Mouse (Mus musculus) left cerebral cortex, postnatal 14 days (tissue): ENCODE data around the gene Kdm6b. TPM values are rescaled to one million over a fixed set of nuclear protein-coding genes. Genes with fewer than 3 reads are reported as not detected.

Experiments used
- DNase-seq, 2 experiments: peaks; one replicate each; pipeline ENCODE4 v3.0.0; 2021 to 2022; ENCODE audit warnings: low spot score in 2 of 2, mixed read lengths in 1 of 2
- intact Hi-C: fragments of 180-260 bp; cut with DNase I; formaldehyde crosslinking; loops from one replicate; pipeline ENCODE4 v1.15.1; 2025
- total RNA-seq, 2 experiments: library from RNA; stranded (reverse); gene quantifications; 2 replicates each; pipeline ENCODE4 v1.2.3; 2021

Kdm6b gene
- total RNA-seq, 2 experiments from 2014 or later: 33.0 to 33.3 TPM

DNA sequence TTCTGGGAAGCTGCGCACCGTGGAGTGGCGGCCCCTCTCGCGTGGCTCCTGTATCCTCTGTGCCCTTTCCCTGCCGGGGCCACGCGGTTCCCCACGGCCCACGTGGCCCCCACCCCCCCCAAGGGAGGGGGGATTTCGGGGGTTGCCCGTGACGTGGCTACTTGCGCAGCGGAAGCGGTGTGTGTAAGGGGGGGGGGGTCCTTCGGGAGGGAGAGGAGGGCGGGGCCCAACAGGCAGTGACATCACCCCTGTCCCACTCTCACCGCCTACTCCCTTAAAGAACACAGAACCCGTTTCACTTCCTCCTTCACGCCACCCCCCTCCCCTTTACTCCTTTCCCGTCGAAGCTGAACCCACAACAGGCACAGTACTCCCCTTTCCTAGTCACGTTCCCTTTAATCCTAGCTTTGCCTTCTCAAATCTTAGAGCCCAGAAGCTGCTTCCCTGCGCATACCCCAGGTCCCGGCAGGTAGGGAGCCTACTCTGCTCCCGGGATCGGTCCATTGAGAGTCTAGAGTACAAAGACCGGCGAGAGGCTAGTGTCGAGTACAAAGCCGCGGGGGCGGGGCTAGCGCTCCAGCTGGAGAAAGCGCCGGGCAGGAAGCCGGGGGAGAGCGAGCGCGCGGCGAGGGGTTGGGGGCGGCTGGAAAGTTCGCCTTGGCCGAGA lies 4.0 kb downstream of the Kdm6b start:
- peak; percentile 78 to 86 for DNase-seq
- intact Hi-C loops: no loop called here

DNA sequence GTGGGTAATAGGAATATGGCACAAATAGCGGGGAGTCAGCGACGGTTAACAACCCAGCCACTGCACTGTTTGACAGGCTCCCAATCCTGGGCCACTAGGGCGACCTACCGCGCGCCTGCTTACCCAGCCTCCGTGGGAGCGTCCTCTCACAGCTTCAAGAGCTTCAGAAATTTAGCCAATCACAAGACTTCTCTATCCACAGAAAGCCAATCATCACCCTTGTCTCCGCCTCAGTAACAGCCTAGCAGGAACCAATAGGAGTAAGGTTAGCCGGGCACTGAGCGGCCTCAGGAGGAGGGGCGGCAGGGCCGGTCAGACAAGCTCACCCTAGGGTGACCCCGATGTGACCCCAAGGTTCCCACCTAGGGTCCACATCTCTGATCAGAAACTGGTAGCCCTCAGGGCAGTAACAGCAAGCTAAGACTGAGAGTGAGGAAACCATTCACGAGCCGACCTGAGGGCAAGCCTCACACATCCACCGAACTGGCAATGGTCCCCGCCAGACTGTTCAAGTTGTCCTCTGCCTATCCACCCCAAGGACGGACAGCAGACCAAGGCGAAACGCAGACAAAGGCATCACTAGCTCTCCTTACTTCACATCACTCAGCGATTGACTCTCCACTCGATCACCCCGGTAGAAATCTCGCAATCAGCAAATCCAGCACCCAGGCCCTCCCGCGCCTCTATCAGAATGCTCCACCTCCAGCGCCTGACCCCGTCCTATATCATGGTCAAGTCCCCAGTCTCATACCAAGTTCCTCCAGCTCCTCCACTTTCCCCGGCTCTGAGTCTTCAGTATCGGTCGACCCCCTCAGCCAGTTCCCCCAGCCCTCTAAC lies 4.7 kb downstream of the Kdm6b start:
- intact Hi-C loops: no loop called here
- peak; percentile 84 to 95 for DNase-seq

DNA sequence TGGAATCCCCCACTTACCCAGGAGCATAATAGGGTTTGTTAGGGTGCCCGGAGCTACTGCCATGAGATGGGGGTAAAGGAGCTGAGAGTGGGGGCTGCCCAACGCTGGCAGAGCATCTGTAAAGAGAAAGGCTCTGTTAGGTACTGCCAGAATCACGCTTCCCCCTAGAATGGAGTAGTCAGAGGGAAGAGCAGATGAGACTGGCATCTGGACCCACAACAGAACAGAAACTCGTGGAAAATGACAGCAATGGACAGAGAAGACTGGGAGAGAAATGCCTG lies 5.8 kb downstream of the Kdm6b start:
- DNase-seq: no peak
- intact Hi-C loops: no loop called here

GRCm38 (mm10) chr11:69406867-69407723 lies 6.4 kb downstream of the Kdm6b start:
- no peak for DNase-seq
- intact Hi-C loops: no loop called here

DNA sequence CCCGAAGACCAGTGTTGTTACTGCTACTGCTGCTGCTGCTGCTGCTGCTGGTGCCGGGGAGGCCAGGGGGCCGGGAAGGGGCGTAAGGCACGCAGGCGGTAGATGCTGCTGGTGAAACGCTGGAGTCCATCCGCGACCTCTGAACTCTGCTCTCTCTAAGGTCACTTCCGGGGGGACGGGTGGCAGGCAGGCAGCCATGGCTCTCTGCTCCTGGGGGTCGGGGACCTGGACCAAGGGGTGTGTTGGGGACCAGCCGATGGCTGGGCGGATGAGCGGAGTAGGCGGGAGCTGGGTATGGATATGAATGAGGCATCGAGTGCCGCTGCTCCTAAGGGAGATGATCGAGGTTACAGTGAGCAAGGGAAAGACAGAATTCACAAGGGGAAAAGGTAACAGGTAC lies 7.2 kb downstream of the Kdm6b start:
- DNase-seq: no peak
- intact Hi-C loops: no loop called here

- DNase-seq: no peak
- intact Hi-C loops: no loop called here
These were observed 7.9 kb downstream of the Kdm6b start for GRCm38 (mm10) chr11:69405397-69406200.

GRCm38 (mm10) chr11:69404595-69405396 lies 8.7 kb downstream of the Kdm6b start:
- intact Hi-C loops: no loop called here

DNA sequence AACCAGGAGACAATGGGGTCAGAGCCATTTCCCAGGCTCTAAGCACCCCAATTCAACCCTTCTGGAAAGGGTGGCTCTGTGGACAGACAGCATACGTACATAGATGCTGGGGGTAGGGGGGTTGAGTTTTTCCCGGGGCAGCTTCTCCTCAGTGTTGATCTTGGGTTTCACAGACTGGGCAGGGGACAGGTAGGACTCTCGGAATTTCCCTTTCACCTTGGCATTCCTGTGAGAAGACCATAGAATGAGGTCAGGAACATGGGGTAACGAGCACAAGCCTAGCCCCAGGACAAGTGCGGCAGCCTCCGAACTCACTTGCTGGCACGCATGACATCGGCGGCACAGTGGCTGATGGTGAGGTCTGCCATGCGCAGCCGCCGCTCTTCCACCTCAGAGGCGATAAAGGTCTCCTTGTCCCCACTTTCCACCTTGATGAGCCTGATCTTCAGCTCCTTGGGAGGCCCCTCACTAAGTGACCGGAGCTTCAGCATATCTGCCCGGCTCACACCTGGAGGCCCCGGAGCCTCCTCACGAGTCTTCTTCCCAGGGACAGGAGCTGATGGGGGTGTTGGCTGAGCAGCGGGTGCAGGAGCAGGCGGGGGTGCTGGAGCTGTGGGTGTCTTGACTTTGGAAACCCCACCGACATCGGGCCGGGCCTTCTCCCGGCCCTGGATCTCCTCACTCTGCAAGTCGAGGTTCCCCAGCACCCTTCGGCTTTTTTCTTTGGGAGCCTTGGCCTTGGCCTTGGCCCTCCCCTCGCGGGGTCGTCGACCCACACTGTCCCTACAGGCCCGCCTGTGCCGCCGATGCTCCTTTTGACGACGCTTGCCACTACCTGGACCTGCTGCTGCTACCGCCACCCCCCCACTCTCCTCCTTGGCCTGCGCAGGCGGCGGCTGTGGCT lies 9.5 kb downstream of the Kdm6b start:
- intact Hi-C loops: no loop called here

More at GRCm38 (mm10) chr11:69404595-69405396, 8.7 kb downstream of the Kdm6b start:
- DNase-seq: no peak

GRCm38 (mm10) chr11:69401987-69402386 lies 11.5 kb downstream of the Kdm6b start:
- intact Hi-C loops: loop anchor here (1.0 kb wide), 2 partner anchors 108 to 112 kb away; no protein-coding TSS in a partner anchor
- DNase-seq: no peak

More for the DNA sequence above, 9.5 kb downstream of the Kdm6b start:
- no peak for DNase-seq

- intact Hi-C loops: loop anchor here (1.0 kb wide), 2 partner anchors 109 to 113 kb away; no protein-coding TSS in a partner anchor
- peak; percentile 91 to 96 for DNase-seq
These were observed 12.3 kb downstream of the Kdm6b start for GRCm38 (mm10) chr11:69401210-69401637.

DNA sequence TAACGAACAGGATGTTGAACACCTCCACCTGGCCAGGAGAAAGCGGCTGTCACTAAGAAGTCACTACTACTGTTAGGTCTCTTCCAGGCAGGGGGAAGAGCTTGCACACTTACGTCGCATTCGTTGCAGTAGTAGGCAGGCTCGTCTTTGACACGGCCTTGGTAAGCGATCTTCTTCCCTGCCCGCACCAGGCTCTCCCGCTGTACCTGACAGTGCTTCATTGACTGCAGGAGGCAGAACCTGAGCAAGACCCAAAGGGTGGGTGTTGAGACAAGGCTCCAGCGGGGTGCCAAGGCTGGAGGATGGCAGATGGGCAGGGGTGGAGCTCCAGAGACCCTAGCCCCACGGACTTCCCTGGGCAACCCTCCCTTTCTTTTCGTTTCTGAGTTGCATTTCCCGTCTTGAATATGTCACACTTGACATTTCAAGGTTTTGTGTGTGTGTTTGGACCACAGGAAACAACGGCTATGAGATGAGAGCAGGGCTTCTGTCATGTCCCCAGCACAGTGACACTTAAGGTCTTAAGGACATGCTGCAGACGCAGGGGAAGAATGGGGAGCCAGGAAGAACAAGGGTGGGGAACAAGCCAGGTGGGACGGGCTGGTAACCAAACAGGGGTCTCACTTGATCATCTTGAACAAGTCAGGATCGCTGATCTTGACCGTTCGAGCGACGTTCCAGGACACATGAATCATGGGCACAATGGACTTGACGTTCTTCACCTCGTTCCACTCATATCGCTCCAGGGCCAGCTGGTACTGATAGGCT lies 13.2 kb downstream of the Kdm6b start:
- DNase-seq: no peak
- intact Hi-C loops: no loop called here

DNA sequence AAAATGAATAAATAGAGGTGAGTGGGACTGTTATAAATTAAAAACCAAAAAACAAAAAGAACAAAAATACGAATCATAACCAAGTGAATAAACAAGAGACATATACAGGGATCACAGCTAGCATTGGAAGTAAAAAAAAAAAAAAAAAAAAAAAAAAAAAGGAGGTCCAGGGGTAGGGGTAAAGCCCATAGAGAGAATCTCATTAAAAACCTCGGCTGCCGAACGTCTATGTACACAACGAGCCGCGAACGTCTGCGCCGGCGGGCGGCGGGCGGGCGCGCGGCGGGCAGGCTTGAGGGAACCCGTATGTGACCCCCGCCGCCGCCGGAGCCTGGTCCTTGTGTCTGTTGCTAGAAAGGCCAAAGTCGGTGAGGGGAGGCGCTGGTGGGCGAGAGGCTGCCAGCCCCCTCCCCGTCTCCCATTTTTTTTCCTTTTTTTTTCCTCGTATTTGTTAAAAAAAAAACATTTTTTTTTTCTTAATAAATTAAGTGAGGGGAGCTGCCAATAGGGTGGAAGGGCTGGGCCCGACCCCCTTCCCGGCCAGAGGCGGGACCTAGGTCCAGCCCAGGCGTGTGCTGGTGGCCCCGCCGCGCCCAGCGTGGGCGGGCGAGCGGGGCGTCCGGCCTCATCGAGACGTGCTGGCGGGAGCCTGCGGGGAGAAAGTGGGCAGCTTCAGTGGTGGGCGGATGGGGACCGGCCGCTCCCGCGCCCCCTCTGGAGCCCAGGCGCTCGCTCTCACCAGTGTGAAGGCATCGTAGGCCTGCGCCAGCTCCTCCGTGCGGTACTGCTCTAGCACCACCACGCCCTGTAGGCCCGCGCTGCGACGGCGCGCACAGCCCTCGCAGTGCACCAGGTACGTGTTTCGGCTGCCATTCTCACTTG lies 14.0 kb downstream of the Kdm6b start:
- intact Hi-C loops: loop anchor here (5.0 kb wide), 1 partner anchor 33 kb away; no protein-coding TSS in a partner anchor
- no peak for DNase-seq

- intact Hi-C loops: loop anchor here (5.0 kb wide), 1 partner anchor 34 kb away; no protein-coding TSS in a partner anchor
- DNase-seq: no peak
These were observed 14.8 kb downstream of the Kdm6b start for GRCm38 (mm10) chr11:69398486-69399200.

DNA sequence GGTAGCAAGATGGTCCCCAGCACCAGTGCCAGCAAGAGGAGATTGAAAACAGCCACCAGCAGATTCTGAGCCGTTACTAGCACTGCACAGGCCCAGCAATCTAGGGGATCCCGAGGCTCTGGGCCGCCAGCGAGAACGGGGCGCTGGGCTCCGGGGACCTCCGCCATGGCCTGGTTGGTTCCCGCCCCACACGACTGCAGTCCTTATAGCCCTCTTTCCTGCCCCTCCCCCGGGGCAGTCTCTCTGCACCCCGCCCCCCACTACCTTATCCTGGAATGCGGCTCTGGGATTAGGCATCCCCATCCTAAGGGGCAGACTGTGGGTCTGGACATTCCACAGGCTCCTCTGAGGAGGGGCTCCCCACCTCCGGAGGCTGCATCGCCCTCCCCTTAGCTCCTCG lies 15.4 kb downstream of the Kdm6b start, which contains the start of gene Tmem88:
TSS of gene Tmem88 (minus strand) at position 176 of the 400 bp plus-strand sequence.
- intact Hi-C loops: loop anchor here (5.0 kb wide), 1 partner anchor 34 kb away; no protein-coding TSS in a partner anchor
- no peak for DNase-seq
